Mouse (Mus musculus): ENCODE data around the gene Sox30.

Gene Sox30

DNA sequence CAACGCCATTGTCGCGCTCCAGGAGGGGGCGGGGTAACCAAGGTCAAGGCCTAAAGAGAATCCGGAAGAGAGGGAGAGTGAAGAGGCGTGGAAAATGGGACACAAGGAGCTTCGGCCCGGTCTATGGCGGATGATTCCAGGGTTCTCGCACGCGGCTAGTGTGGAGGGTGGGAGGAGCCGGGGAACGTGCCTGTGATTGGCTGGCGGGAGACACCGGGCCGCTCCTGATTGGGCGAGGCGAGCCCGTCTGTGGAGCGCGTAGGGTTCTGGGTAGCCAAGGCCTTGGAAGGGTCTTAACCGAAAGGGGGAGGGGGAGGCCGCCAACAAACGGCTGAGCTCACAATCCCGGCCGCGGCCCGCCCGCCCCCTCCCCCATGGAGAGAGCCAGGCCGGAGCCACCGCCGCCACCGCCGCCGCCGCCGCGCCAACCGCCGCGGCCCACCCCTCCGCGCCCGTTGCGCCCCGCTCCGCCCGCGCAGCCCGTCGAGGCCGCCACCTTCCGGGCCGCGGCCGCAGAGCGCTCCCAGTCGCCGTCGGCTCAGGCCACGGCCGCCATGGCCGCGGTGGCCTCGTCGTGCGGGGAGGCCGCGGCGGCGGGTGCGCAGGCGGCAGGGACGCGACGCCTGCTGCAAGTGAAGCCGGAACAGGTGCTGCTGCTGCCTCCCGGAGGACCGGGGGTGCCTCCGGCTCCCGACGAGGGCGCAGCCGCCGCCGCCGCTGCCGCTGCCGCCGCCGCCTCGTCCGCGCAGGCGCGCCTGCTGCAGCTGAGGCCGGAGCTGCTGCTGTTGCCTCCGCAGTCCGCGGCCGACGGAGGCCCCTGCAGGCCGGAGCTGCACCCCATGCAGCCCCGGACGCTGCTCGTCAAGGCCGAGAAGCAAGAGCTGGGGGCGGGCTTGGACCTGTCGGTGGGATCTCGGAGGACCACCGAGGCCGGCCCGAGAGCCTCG is at the start of gene Sox30:
Gene Sox30, plus strand, starts transcription at position 365 of the 947 bp plus-strand sequence.
- no peak for DNase-seq (ENCODE audit: low read depth in 1 of 2, low spot score in 2 of 2)

DNA sequence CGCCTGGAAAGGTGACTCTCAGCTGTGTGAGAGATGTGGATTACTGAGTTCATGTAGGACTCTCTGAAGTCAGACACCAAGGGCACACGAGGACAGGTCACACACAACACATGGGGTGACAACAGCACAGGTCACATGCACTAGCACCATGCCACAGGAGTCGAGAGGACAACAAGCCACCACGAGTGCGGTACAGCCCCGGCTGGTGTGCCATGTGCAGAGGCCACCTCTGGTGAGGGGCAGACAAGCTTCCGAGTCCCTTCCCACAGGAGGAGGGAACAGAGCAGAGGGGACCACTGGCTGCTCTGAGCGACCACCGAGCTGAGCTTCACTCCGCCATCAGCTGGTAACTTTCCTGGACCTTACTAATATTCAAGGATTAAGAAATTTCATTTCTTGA is 47.3 kb upstream of the Sox30 start:
- no peak for DNase-seq (ENCODE audit: low read depth in 1 of 2, low spot score in 2 of 2)

DNA sequence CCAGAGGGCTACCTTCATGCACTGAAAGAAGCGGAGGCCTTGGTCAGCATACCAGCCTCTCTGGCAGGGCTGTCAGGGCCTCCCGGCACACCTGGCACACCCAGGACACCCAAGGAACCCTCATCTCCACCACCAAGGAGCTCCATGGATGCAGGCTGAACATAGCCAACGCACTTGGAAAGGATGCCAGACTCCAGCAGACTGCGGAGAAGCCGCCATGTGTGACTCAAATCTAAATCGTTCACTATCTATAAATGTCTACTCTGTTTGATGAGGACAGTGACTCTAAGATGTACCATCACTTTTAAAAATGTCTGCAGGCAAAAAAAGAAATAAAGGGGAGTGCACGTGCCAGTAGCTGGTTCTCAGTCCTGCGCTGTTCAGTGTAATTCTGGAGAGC is 42.6 kb upstream of the Sox30 start:
- no peak for DNase-seq (ENCODE audit: low read depth in 1 of 2, low spot score in 2 of 2)

DNA sequence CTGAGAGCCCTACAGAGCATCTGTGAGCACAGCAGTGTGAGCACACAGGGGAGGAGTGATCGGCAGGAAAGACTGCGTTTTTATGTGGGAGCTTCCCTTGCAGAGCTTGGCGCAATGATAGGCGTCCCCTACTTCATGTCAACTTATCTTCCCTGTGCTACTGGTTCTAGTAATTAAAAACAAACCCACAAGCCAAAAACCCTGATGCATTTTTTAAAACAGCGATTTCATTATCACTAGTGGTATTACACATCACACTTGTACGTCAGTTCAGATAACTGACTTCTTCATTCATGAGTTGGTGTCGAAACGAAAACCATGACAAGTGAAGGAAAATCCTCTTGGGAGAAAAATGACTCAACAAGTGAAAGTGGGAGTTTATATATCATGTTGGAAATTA is 41.2 kb upstream of the Sox30 start:
- no peak for DNase-seq (ENCODE audit: low read depth in 1 of 2, low spot score in 2 of 2)

DNA sequence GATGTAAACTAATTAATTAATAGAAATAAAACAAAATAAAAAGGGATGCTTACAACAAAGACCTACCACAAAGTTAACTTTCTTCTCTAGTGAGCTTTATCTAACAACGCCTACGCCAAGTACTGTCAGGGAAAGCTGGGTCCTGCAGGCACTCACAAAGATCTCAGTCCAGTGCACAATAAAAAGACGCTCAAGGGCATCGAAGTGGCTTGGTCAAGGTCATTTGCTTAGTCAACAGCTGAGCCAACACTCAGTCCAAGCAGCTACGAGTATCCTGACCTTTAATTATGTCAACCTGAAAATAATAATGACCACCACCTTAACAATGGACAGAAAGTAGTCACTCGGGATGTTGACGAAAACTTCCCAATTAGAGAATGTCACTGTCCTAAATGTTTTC is 37.8 kb upstream of the Sox30 start:
- DNase-seq (ENCODE audit: low read depth in 1 of 2, low spot score in 2 of 2) = no peak

DNA sequence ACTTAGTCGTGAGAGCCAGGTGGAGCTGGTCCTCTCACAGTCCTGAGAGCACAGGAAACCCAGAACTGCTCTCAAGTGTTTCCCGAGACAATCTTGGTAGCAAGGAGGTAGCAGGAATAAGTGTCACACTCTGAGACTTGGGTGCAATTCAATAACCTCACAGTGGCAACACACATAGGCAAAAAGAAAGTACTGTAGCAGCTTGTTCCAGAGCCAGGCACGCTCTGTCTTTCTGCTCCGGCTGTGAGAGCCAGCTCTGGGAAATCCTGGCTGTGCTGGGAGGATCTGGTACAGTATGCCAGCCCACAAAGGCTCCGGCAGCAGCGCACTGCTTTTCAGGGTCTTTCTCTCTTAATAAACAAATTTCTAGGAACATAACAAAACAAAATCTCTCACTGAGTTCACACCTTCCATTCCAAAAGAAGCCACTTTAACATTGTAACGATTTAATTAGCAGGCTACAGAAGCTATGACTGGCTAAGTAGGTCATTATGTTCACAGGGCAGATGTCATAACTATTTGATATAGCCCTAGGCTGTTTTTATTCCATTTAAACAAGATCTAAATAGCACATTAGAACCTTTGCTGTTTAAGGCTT is 36.9 kb upstream of the Sox30 start:
- DNase-seq (ENCODE audit: low read depth in 1 of 2, low spot score in 2 of 2) = no peak

DNA sequence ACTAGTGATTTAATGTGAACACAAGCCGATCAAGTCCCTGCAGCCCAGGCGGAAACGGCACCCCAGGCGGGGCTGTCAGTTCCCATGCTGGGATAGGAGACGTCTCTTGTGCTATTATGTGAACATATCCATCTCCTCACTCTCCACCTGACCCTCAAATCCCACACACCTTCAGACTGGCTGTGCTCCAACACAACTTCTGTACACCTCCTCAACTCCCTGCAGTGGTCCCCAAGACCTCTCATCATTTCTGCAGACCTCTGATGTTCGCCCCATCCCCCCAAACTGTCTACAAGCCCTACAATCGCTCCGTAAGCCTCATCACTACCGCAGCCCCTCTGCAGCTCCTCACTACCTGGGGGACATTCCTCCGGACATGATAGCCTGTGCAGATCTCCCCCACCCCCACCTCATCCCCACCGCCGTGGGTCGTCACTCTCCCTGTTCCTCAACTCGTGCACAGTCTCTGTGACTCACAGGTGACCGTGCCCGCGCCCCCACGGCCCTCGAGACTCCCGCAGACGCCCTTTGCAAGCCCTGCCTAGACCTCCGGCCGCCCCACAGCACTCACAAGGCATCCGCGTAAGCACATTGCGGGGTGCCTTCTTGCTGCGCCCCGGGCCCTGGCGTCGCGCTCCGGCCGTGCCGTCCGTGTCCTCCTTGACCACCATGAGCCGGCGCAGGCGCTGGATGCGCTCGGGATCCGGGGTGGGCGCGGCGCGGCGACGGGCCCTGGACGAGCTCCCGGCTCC is 36.0 kb upstream of the Sox30 start:
- no peak for DNase-seq (ENCODE audit: low read depth in 1 of 2, low spot score in 2 of 2)

DNA sequence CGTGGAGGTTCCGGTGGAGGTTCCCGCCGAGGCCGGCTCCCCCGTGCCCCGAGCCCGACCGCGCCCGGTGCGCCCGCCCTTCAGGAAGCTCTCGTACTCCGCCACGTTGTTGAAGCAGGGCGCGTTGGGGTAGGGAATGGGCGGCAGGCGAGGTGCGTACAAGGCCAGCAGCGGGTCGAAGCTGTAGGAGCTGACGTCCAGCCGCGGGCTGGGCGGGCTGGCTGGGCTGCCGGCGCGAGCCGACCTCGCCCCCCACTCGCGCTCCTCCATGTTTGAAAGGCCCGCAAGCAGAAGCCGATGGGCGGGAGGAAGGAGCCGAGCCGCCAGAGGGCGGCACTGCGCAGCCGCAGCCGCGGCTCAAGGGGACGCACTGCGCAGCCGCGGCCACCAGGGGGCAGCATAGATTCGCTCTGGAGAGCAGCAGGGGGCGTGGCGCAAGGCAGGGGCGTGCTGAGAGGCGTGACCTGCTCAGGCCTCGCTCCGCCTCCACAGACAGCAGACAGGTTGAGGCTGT is 35.4 kb upstream of the Sox30 start, which contains the start of gene Lsm11:
Gene Lsm11, minus strand, starts transcription at position 293 of the 514 bp plus-strand sequence.
- peak; percentile 95 to 99 for DNase-seq (ENCODE audit: low read depth in 1 of 2, low spot score in 2 of 2)

DNA sequence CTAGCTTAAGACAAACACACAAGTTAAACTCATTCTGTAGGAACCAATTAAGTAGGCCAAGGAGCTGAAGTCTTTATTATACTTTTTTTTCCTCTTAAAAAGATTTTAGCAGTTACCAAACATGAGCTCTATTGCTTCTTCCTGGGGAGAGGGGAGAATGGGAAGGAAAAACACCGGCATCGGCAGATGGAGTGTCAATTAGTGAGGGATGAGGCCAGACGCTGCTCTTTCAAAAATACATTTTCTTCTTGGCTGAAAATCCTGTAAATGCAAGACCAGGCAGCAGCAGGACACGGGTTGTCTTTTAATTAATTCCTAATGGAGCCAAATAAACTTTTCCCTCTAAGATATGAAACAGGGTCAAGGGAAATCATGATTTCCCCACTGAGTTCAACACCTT is 33.3 kb upstream of the Sox30 start:
- DNase-seq (ENCODE audit: low read depth in 1 of 2, low spot score in 2 of 2) = no peak

DNA sequence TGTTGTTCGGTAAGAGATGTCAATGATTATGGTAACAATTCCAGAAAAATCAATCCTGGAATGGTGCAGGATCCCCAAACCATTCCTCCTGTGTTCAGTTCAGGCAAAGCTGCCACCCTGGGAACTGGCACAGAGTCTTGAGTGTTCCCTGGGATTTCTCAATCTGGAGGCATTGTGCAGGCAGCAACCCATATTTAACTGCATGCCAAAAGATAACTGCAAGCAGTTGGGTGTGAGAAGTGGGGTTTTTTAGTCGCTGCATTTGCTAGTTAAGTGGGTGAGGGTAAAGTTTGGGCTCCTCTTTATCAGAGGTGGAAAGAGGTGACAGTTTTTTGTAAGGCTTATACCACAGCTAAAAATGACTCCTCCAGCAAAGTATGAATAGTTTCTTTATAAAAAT is 32.6 kb upstream of the Sox30 start:
- no peak for DNase-seq (ENCODE audit: low read depth in 1 of 2, low spot score in 2 of 2)

DNA sequence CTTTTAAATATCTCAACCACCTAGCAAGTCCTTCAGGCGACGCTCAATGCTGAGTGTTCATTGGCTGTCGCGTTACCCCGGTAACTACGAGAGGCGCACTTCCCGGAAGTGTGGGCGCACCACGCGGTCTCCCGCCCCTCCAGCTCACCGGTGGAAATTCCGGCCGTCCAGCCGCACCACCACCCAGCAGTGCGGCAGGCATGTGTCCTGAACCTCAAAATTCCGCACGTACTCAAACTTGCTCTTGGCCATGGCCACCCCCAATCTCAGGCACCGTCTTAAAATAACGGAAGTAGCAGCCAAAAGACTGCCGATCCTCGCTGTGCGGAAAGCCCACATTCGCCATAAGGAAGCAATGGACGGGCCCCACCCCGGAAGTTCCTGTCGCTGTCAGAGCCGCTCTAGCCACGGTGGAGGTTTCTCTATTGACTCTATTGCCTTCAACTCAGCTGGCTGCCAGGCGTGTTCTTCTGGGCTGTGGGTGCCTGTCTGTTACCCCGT is 24.9 kb upstream of the Sox30 start, which contains the start of gene Thg1l:
Gene Thg1l, minus strand, starts transcription at position 368 of the 501 bp plus-strand sequence.
- DNase-seq (ENCODE audit: low read depth in 1 of 2, low spot score in 2 of 2) = peak; percentile 82 to 88

DNA sequence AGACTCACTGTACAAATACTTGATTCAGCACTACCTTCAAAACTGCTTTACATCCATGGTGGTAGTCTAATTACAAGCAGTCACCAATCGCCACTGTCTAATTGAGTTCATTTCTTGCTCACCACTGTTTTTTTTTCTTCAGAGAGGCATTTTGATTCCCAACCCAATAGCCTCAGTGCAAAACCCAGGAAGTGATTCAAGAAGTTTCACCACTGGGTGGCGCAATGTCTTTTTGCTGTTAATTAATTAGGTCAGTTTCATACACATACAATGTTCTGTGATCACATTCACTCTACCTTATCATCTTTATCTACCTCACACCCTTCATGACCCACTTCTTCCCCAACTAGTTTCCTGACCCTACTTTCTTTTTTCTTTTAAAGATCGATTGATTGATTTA is 20.5 kb upstream of the Sox30 start:
- no peak for DNase-seq (ENCODE audit: low read depth in 1 of 2, low spot score in 2 of 2)

DNA sequence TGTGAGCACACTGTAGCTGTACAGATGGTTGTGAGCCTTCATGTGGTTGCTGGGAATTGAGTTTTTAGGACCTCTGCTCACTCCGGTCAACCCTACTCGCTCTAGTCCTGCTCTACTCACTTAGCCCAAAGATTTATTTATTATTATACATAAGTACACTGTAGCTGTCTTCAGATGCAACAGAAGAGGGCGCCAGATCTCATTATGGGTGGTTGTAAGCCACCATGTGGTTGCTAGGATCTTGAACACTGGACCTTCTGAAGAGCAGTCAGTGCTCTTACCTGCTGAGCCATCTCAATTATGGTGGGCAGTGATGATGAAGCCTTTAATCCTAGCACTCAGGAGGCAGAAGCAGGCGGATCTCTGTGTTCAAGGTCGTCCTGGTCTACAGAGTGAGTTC is 20.1 kb upstream of the Sox30 start:
- no peak for DNase-seq (ENCODE audit: low read depth in 1 of 2, low spot score in 2 of 2)

DNA sequence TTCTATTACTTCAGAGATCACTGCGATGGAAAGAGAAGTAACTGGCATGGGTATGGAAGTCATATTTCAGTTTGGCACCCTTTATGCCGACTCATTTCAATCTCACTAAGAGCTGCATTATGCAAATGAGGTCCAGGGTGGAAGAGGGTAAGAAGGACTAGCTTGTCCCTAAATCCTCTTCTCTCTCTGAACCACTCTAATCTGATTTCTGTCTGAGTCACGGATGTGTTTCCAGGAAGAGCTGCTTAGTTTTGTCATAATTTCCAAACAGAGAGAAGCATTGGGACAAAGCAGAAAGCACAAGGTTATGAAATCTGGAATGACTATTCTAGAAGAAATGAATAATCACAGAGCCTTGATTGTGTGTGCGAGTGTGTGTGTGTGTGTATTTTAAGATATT is 13.2 kb upstream of the Sox30 start:
- no peak for DNase-seq (ENCODE audit: low read depth in 1 of 2, low spot score in 2 of 2)

DNA sequence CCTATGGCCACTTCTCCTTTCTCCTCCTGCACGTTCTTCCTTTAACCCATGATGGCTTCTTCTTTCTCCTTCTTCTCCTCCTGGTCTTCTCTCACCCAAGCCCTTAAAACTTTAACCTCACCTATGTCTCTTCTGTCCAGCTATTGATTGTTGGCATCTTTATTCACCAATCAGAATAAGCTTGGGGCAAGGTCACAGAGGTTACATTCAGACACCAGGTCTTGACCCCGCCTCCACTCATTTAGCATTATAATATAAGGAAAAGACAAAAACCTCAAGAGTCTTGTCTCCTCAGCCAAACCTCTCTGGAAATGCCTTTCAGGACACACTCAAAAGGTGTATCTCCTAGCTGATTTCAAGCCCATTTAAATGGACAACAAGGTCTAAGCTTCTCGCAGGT is 11.6 kb upstream of the Sox30 start:
- DNase-seq (ENCODE audit: low read depth in 1 of 2, low spot score in 2 of 2) = no peak

DNA sequence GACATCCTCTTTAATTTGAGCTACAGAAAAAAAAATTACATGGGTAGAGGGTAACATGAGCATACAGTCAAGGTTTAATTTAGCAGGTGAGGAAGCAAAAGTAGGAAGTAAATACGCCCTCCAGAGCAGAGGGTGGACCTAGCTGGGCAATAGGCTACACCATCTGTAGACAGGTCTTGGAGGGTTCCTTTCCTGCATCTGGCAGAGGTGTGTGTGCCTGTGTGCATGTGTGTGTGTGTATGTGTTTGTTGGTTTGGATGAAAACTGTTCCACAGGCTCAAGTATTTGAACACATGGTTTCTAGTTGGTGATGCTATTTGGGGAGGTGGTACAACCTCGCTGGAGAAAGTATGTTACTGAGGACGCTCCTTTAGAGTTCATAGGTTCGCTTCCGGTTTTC is 6.5 kb upstream of the Sox30 start:
- DNase-seq (ENCODE audit: low read depth in 1 of 2, low spot score in 2 of 2) = no peak

DNA sequence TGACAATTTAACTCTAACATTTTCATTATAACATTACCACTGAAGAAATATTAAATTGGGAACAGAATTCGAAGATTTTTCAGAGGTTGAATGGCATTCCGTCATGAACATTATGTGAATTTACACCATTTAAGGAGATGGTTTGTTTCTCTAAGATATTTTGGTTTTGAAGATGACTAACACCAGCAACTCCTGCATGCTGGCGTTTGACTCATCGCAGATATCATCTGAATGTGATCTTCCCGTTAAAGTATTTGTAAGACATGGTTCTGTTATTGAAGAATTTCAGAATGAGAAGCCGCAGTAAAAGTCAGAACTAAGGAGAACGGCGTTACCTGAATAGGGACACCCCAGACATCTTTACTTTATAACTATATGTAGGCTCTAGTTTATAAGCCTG is 5.6 kb upstream of the Sox30 start:
- no peak for DNase-seq (ENCODE audit: low read depth in 1 of 2, low spot score in 2 of 2)

DNA sequence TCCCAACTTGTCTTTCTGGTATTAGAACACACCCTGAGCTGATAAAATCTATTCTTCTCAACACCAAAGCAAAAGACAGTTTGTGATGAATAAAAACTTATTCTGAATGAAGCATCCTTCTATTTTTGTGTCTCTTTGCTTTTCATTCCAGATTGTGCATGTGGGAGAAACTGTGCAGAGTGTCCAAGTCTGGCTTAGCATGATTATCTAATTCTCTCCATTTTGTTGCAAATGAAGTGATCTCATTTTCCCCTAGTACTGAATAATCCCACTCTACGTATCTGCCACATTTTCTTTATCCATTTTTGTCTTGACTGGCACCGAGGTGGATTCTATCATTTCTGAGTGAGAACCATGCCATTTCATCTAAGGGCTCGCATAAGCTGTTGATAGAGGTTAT is 4.0 kb upstream of the Sox30 start:
- DNase-seq (ENCODE audit: low read depth in 1 of 2, low spot score in 2 of 2) = no peak

DNA sequence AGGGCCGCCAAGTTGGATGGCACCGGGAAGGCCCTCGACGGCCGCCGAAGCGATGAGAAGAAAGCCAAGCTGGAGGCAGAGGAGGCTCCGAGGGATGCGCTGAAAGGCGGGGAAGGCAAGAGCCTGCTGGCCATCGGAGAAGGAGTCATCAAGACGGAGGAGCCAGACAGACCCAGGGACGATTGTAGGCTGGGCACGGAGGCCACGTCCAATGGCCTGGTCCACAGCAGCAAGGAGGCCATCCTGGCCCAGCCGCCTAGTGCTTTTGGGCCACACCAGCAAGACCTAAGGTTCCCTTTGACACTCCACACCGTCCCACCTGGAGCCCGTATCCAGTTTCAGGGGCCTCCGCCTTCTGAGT is 763 bp downstream of the Sox30 start:
- DNase-seq (ENCODE audit: low read depth in 1 of 2, low spot score in 2 of 2) = no peak

DNA sequence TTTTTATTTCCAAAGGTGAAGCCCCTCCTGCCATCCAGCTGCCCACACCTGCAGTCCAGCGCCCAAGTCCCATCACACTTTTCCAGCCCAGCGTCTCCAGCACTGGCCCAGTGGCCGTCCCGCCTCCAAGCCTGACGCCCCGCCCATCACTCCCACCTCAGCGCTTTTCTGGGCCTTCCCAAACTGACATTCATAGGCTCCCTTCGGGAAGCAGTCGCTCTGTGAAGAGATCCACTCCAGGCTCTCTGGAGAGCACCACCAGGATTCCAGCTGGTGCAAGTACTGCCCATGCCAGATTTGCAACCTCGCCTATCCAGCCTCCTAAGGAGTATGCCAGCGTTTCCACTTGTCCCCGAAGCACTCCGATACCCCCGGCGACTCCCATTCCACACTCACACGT is 11.5 kb downstream of the Sox30 start:
- DNase-seq (ENCODE audit: low read depth in 1 of 2, low spot score in 2 of 2) = no peak

DNA sequence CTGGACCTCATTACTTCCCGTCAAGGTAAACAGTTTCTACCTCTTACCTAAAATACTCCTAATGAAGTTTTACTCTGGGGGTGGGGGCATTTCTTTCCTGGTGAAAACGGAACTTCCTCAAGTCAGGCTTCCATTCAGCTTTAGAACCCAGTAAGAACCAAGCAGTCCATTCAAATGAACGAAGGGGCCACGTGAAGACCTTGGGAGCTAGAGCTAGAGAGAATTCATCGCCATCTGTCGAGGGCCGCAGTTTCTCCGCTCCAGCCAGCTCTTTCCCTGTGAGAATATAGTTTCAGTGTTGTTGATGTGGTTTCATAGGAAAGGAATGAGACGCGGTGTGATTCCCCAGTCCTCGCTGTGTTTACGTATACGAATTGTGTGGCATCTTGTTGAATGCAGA is 12.0 kb downstream of the Sox30 start:
- DNase-seq (ENCODE audit: low read depth in 1 of 2, low spot score in 2 of 2) = no peak
